Mouse (Mus musculus) midbrain, embryonic 15.5 days (tissue): Measurements from ENCODE around the gene Llgl2. TPM values are rescaled to one million over a fixed set of nuclear protein-coding genes. Genes with fewer than 3 reads are reported as not detected.

ENCODE experiments used
- ATAC-seq: fragments of 200-750 bp; cut with Nextera tagmentation; replicated peaks from 2 replicates; pipeline ENCODE4 v1.8.0; 2017; ENCODE audit warnings: moderate TSS enrichment
- H3K27ac ChIP-seq: fragments of 300-500 bp; sonication (generic); 2 replicates; pipeline ENCODE4 v1.5.1; 2015; ENCODE audit warnings: mild to moderate bottlenecking, inconsistent platforms
- H3K27me3 ChIP-seq: fragments of 300-500 bp; sonication (generic); replicated peaks from 2 replicates; pipeline ENCODE4 v1.6.1; 2015; ENCODE audit warnings: inconsistent platforms
- H3K36me3 ChIP-seq: fragments of 300-500 bp; sonication (generic); replicated peaks from 2 replicates; pipeline ENCODE4 v1.6.1; 2015; ENCODE audit warnings: inconsistent platforms
- H3K4me1 ChIP-seq: fragments of 300-500 bp; sonication (generic); 2 replicates; pipeline ENCODE4 v1.6.1; 2015; ENCODE audit warnings: inconsistent platforms
- H3K4me2 ChIP-seq: fragments of 300-500 bp; sonication (generic); 2 replicates; pipeline ENCODE4 v1.6.1; 2015; ENCODE audit warnings: inconsistent platforms, mild to moderate bottlenecking, moderate library complexity
- H3K4me3 ChIP-seq: fragments of 300-500 bp; sonication (generic); 2 replicates; pipeline ENCODE4 v1.5.1; 2015; ENCODE audit warnings: mild to moderate bottlenecking, inconsistent platforms
- H3K9ac ChIP-seq: fragments of 300-500 bp; sonication (generic); 2 replicates; pipeline ENCODE4 v1.6.1; 2015; ENCODE audit warnings: mild to moderate bottlenecking, inconsistent platforms
- H3K9me3 ChIP-seq: fragments of 300-500 bp; sonication (generic); 2 replicates; pipeline ENCODE4 v1.6.1; 2016; ENCODE audit warnings: inconsistent platforms
- WGBS: fragments of 180-500 bp; shearing (Covaris S2); methylation state at CpG from one replicate; pipeline ENCODE4 v1.1.7; 2015; ENCODE audit warnings: mixed read lengths; 5-methylcytosine and 5-hydroxymethylcytosine counted together
- microRNA-seq: library from miRNA; unstranded; fragments of <30 nt; microRNA quantifications from one replicate; pipeline ENCODE4, GENCODE M21; 2016
- polyA plus RNA-seq: library from polyadenylated mRNA; unstranded; fragments of >200 nt; fragmentation: Nextera tagmentation; extraction: Ambion mirVana; gene quantifications from 2 replicates; pipeline ENCODE4 v1.2.1, GENCODE M21; 2015

Gene Llgl2
- polyA plus RNA-seq, 1 experiment from 2014 or later: 1.0 TPM

DNA sequence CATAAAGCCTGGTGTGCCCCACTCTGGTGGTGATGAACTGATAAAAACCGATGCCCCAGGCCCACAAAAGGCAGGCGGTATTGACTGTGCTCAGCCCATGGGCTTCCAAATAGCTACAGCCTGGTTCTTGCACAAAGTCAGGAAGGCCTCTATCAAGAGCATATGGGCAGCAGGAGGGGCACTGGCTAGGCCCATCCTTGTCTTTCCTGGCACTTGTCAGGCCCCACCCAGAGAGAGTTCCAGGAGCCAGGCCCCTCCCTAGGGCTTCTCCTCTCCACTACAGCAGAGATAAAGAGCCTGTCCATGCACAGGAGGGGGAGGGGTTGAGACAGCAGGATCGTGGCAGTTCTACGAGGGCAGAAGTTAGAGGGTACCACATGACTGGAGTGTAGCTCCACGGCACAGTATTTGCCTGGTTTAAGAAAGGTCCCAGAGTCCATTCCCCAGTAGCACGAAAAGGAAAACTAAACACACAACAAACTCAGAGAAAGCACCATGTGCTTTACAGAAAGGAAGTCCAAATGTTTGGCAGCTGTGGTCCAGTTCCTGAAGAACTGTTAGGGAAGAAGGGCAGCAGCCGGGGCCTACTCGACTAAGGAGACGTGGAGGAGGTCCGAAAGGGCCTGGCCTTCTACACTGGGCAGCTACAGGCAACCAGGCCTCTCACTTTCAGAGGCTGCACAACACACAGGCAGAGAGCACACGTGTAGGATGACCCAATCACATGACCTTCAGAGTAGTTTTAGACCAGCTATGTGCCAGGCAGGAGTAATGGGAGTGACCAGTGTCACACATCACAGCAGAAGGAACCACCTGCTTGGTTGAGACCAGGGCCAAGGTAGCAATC, 79.8 kb downstream of the Llgl2 start:
- Histone ChIP-seq H3K4me3 (no peak overlapping the region), H3K27ac (no peak overlapping the region), H3K27me3 (no peaks in the 10 kb centered on the region), H3K9ac (no peak overlapping the region), H3K9me3 (no peaks in the 10 kb centered on the region), H3K4me1 (0 out of 2 replicates have a peak, but pooled peaks cover 3% of the 10 kb centered on the region), H3K4me2 (no peak overlapping the region), H3K36me3 (no peaks in the 10 kb centered on the region)
- no peak for ATAC-seq
- WGBS: 77% methylated on average over 11 of the region's 11 CpGs

- no peaks in the 10 kb centered on the region for H3K9me3 ChIP-seq
- no peak for ATAC-seq
- 0 out of 2 replicates have a peak, but pooled peaks cover 3% of the 10 kb centered on the region for H3K4me1 ChIP-seq
- no peak overlapping the region for H3K9ac ChIP-seq
- no peak overlapping the region for H3K4me2 ChIP-seq
- WGBS: 89% methylated on average over 8 of the region's 8 CpGs
- no peaks in the 10 kb centered on the region for H3K27me3 ChIP-seq
- H3K4me3 ChIP-seq: no peak overlapping the region
- no peak overlapping the region for H3K27ac ChIP-seq
- H3K36me3 ChIP-seq: no peaks in the 10 kb centered on the region
These were observed 80.5 kb downstream of the Llgl2 start for GRCm38 (mm10) chr11:115904231-115904955.

Small RNAs within 50 kb of the gene (microRNA-seq; reads per million reads assigned to microRNA genes)
- gene Mir5621: 1.1 reads per million

Other genes with a start within 250 kb of the Llgl2 start
- gene Mrps7, start 220.1 kb upstream of the Llgl2 start, polyA plus RNA-seq: 70.0 and 74.3 TPM in 2 replicates
- gene Gga3, start 220.0 kb upstream of the Llgl2 start, polyA plus RNA-seq: 37.5 and 38.1 TPM in 2 replicates
- 11.2 and 12.9 TPM in 2 replicates for gene Mif4gd, start 211.1 kb upstream of the Llgl2 start, polyA plus RNA-seq
- gene Slc25a19, start 195.8 kb upstream of the Llgl2 start, polyA plus RNA-seq: 43.5 and 44.5 TPM in 2 replicates
- gene Grb2, start 115.5 kb upstream of the Llgl2 start, polyA plus RNA-seq: 173 and 176 TPM in 2 replicates
- 28.4 and 31.0 TPM in 2 replicates for gene Tmem94, start 58.6 kb upstream of the Llgl2 start, polyA plus RNA-seq
- 9.4 and 11.1 TPM in 2 replicates for gene Caskin2, start 10.4 kb upstream of the Llgl2 start, polyA plus RNA-seq
- 24.8 and 27.9 TPM in 2 replicates for gene Tsen54, start 9.3 kb upstream of the Llgl2 start, polyA plus RNA-seq
- gene Myo15b, start 34.4 kb downstream of the Llgl2 start, polyA plus RNA-seq: 0.03 and 0.10 TPM in 2 replicates
- gene Smim5, start 75.9 kb downstream of the Llgl2 start, polyA plus RNA-seq: 1.2 and 1.4 TPM in 2 replicates
- 1.0 and 1.1 TPM in 2 replicates for gene Smim6, start 88.0 kb downstream of the Llgl2 start, polyA plus RNA-seq
- 52.1 and 53.1 TPM in 2 replicates for gene Sap30bp, start 109.2 kb downstream of the Llgl2 start, polyA plus RNA-seq
- gene Recql5, start 109.4 kb downstream of the Llgl2 start, polyA plus RNA-seq: 22.4 and 25.7 TPM in 2 replicates
- gene Itgb4, start 150.7 kb downstream of the Llgl2 start, polyA plus RNA-seq: 0.79 and 0.94 TPM in 2 replicates
- 53.2 and 58.5 TPM in 2 replicates for gene Galk1, start 188.7 kb downstream of the Llgl2 start, polyA plus RNA-seq
- 2,073 and 2,119 TPM in 2 replicates for gene H3f3b, start 203.9 kb downstream of the Llgl2 start, polyA plus RNA-seq
- 39.7 and 40.7 TPM in 2 replicates for gene Unk, start 206.3 kb downstream of the Llgl2 start, polyA plus RNA-seq